Mouse (Mus musculus): ENCODE results near the gene Vsig1.

DNA sequence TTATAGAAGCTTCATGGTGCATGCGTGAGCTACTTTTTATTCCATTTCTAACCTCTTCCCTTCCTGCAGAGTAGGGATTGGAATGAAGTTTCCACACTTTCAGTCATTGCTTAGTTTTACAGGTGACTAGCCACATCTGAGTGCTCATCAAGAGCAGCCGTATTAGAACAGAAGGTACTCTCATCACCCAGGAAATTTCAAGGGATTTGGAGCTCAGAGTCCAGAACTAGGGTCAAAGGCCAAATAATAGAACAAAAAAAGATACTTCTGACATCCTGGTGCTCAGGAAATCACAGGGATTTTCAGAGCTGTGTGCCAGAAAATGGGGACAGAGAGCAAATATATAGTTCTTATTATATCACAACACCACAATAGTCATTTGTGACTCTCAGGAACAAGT, 77.8 kb downstream of the Vsig1 start:
- TF ChIP-seq CTCF (conservative IDR thresholded peaks at IDR 0.05; ENCODE audit: insufficient read depth, insufficient read length, low read depth, low read length) = no peak
- TF ChIP-seq POLR2A (IDR thresholded peaks at IDR 0.05; ENCODE audit: low read depth, low read length) = no peak

Measured in kidney, adult 2 months (tissue).